Mouse (Mus musculus): Measurements from ENCODE around the gene Olfr876. TPM values are rescaled to one million over a fixed set of nuclear protein-coding genes. Genes with fewer than 3 reads are reported as not detected.
"Not testable (repeated sequence)": the region's sequence is repeated elsewhere in the genome, so short reads cannot be mapped to it uniquely, and the experiment has no call there.

Olfr876 gene
- not detected in 2 replicates for polyA plus RNA-seq (2014; fragmentation: Nextera tagmentation; extraction: Ambion mirVana)

- ATAC-seq (replicated peaks; ENCODE audit: insufficient number of reproducible peaks, low FRiP score, low TSS enrichment) = no peak
- H3K27ac ChIP-seq (ENCODE audit: low read depth, low read length) = no peak within 1 kb of the TSS
- H3K4me3 ChIP-seq (ENCODE audit: low read depth, low read length) = no peak within 1 kb of the TSS
- H3K9ac ChIP-seq (ENCODE audit: low read depth, low read length) = no peak within 1 kb of the TSS
- H3K36me3 ChIP-seq (ENCODE audit: control insufficient read depth, insufficient read depth, low read length) = no peaks in the 10 kb centered on the region
- H3K27me3 ChIP-seq (ENCODE audit: control insufficient read depth, insufficient read depth, low read length) = no peaks in the 10 kb centered on the region
- no peak within 1 kb of the TSS for H3K4me2 ChIP-seq
- no peaks in the 10 kb centered on the region for H3K4me1 ChIP-seq (ENCODE audit: control insufficient read depth, insufficient read depth, low read length)
- no peaks in the 10 kb centered on the region for H3K9me3 ChIP-seq (replicated peaks; ENCODE audit: control insufficient read depth, low read length)
Observed at GRCm38 (mm10) chr9:37802731-37803130, at the start of gene Olfr876. Gene Olfr876, plus strand, starts transcription at chr9:37803031.

GRCm38 (mm10) chr9:37761728-37762127, 41.1 kb upstream of the Olfr876 start:
- Histone ChIP-seq H3K27me3 (ENCODE audit: control insufficient read depth, insufficient read depth, low read length) (no peaks in the 10 kb centered on the region), H3K4me2 (no peak overlapping the region), H3K36me3 (ENCODE audit: control insufficient read depth, insufficient read depth, low read length) (no peaks in the 10 kb centered on the region), H3K9ac (ENCODE audit: low read depth, low read length) (no peak overlapping the region), H3K9me3 (replicated peaks; ENCODE audit: control insufficient read depth, low read length) (no peaks in the 10 kb centered on the region), H3K4me3 (ENCODE audit: low read depth, low read length) (no peak overlapping the region), H3K4me1 (ENCODE audit: control insufficient read depth, insufficient read depth, low read length) (no peaks in the 10 kb centered on the region), H3K27ac (ENCODE audit: low read depth, low read length) (no peak overlapping the region)
- no peak for ATAC-seq (replicated peaks; ENCODE audit: insufficient number of reproducible peaks, low FRiP score, low TSS enrichment)
- WGBS (ENCODE audit: insufficient replicate concordance) = 74% methylated on average over 2 of the region's 2 CpGs

DNA sequence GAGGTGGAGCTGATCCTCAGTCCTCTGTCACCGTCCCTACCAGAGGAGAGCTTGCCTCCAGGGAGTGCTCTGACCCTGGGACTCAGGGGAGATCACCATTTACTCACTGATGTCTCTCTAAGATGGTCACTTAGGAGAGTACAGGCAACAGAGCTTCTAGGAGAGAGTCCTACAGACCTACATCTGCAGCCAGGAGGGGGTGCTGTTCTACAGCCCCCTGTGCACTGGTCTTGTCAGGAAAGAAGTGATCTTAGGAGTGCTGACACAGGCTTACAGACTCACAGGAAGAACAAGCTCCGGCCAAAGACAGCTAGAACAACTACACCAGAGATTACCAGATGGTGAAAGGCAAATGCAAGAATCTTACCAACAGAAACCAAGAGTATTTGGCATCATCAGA, 40.3 kb upstream of the Olfr876 start:
- no peak for ATAC-seq (replicated peaks; ENCODE audit: insufficient number of reproducible peaks, low FRiP score, low TSS enrichment)
- 34% methylated on average over 2 of the region's 2 CpGs for WGBS (ENCODE audit: insufficient replicate concordance)

DNA sequence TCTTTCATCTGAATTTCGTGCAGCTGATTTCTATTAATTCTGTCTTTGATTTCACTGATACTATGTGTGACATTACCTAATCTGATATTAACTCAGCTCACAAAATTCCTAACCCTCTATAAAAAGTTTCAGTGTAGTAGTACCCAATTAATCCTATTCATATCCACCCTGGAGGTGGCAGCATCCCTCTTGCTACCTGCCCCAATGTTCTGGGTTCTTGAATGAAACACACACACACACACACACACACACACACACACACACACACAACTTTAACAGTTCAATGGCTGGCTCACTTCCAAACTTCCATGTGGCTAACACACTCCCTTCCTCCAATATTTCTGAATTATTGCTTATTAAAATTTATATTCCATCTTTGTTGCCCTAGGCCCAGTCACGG, 32.2 kb upstream of the Olfr876 start:
- H3K9ac ChIP-seq (ENCODE audit: low read depth, low read length) = no peak overlapping the region
- H3K27ac ChIP-seq (ENCODE audit: low read depth, low read length) = no peak overlapping the region
- no peaks in the 10 kb centered on the region for H3K4me1 ChIP-seq (ENCODE audit: control insufficient read depth, insufficient read depth, low read length)
- H3K4me3 ChIP-seq (ENCODE audit: low read depth, low read length) = no peak overlapping the region
- ATAC-seq (replicated peaks; ENCODE audit: insufficient number of reproducible peaks, low FRiP score, low TSS enrichment) = no peak
- no peaks in the 10 kb centered on the region for H3K9me3 ChIP-seq (replicated peaks; ENCODE audit: control insufficient read depth, low read length)
- no peaks in the 10 kb centered on the region for H3K36me3 ChIP-seq (ENCODE audit: control insufficient read depth, insufficient read depth, low read length)
- WGBS (ENCODE audit: insufficient replicate concordance) = 61% methylated on average over 2 of the region's 2 CpGs
- no peak overlapping the region for H3K4me2 ChIP-seq
- no peaks in the 10 kb centered on the region for H3K27me3 ChIP-seq (ENCODE audit: control insufficient read depth, insufficient read depth, low read length)

More for the DNA sequence above, 40.3 kb upstream of the Olfr876 start:
- H3K36me3 ChIP-seq (ENCODE audit: control insufficient read depth, insufficient read depth, low read length) = no peaks in the 10 kb centered on the region
- H3K4me3 ChIP-seq (ENCODE audit: low read depth, low read length) = no peak overlapping the region
- H3K9ac ChIP-seq (ENCODE audit: low read depth, low read length) = no peak overlapping the region
- no peak overlapping the region for H3K27ac ChIP-seq (ENCODE audit: low read depth, low read length)
- no peak overlapping the region for H3K4me2 ChIP-seq
- no peaks in the 10 kb centered on the region for H3K4me1 ChIP-seq (ENCODE audit: control insufficient read depth, insufficient read depth, low read length)
- no peaks in the 10 kb centered on the region for H3K27me3 ChIP-seq (ENCODE audit: control insufficient read depth, insufficient read depth, low read length)
- H3K9me3 ChIP-seq (replicated peaks; ENCODE audit: control insufficient read depth, low read length) = no peaks in the 10 kb centered on the region

DNA sequence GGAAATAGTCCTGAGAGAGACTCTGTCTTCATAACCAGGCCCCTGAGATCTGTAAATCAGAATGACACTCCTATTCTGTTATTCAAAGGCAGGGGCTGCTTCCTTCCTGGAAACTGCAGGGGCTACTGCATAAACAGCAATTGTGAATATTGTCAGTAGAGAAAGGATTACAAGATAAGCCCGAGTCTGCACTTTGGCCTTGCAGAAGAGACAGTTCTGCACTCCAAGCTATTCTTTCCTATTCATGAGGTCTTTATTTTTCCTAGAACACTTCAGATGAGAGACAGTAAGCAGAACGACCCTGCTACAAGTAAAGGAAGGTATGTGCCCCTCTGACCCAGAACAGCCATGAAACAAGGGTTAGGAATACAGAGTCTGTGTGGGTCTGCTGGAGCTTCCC, 31.1 kb upstream of the Olfr876 start, which contains the start of gene Olfr875:
TSS of gene Olfr875 (plus strand) at position 99 of the 400 bp plus-strand sequence.
- H3K9me3 ChIP-seq (replicated peaks; ENCODE audit: control insufficient read depth, low read length) = no peaks in the 10 kb centered on the region
- H3K27ac ChIP-seq (ENCODE audit: low read depth, low read length) = no peak within 1 kb of the TSS
- no peak within 1 kb of the TSS for H3K4me3 ChIP-seq (ENCODE audit: low read depth, low read length)
- no peaks in the 10 kb centered on the region for H3K27me3 ChIP-seq (ENCODE audit: control insufficient read depth, insufficient read depth, low read length)
- H3K4me2 ChIP-seq = no peak within 1 kb of the TSS
- no peak within 1 kb of the TSS for H3K9ac ChIP-seq (ENCODE audit: low read depth, low read length)
- no peaks in the 10 kb centered on the region for H3K4me1 ChIP-seq (ENCODE audit: control insufficient read depth, insufficient read depth, low read length)
- ATAC-seq (replicated peaks; ENCODE audit: insufficient number of reproducible peaks, low FRiP score, low TSS enrichment) = peak; percentile 46; the same call in 1 of the 2 replicates
- WGBS (ENCODE audit: insufficient replicate concordance) = 30% methylated on average over 2 of the region's 2 CpGs
- no peaks in the 10 kb centered on the region for H3K36me3 ChIP-seq (ENCODE audit: control insufficient read depth, insufficient read depth, low read length)

DNA sequence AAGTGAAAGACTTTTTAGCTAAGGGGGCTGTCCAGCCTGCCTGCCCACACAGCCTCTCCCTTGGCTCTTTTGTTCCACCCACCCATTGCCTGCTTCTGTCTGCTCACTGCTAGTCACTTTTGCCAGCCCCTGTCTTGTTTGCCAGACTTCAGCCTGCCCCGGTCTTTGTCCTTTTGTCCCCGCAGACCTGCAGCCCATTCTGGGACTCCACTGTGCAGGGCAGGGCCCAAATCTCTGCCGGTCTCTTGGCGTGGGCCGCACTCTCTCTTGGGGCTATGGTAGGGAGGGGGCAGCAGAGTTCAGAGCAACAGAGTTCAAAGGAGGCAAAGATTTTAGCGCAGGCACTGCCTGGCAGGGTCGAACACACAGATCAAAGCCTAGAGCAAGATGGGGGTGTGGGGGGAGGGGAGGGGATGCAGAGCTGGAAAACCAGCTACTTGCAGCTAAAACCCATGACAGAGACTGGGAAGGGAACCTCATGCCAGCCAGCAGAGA, 20.0 kb upstream of the Olfr876 start:
- no peaks in the 10 kb centered on the region for H3K36me3 ChIP-seq (ENCODE audit: control insufficient read depth, insufficient read depth, low read length)
- peaks cover 4% of the 10 kb centered on the region for H3K4me1 ChIP-seq (ENCODE audit: control insufficient read depth, insufficient read depth, low read length)
- no peaks in the 10 kb centered on the region for H3K27me3 ChIP-seq (ENCODE audit: control insufficient read depth, insufficient read depth, low read length)
- H3K9me3 ChIP-seq (replicated peaks; ENCODE audit: control insufficient read depth, low read length) = no peaks in the 10 kb centered on the region
- WGBS (ENCODE audit: insufficient replicate concordance) = 5% methylated on average over 7 of the region's 7 CpGs
- peak overlapping the region; percentile 29; the same call in 1 of the 2 replicates for H3K27ac ChIP-seq (ENCODE audit: low read depth, low read length)
- H3K4me3 ChIP-seq (ENCODE audit: low read depth, low read length) = peak overlapping the region; percentile 25
- peak overlapping the region; percentile 59 for H3K4me2 ChIP-seq
- ATAC-seq (replicated peaks; ENCODE audit: insufficient number of reproducible peaks, low FRiP score, low TSS enrichment) = peak; percentile 80
- H3K9ac ChIP-seq (ENCODE audit: low read depth, low read length) = peak overlapping the region; percentile 69

DNA sequence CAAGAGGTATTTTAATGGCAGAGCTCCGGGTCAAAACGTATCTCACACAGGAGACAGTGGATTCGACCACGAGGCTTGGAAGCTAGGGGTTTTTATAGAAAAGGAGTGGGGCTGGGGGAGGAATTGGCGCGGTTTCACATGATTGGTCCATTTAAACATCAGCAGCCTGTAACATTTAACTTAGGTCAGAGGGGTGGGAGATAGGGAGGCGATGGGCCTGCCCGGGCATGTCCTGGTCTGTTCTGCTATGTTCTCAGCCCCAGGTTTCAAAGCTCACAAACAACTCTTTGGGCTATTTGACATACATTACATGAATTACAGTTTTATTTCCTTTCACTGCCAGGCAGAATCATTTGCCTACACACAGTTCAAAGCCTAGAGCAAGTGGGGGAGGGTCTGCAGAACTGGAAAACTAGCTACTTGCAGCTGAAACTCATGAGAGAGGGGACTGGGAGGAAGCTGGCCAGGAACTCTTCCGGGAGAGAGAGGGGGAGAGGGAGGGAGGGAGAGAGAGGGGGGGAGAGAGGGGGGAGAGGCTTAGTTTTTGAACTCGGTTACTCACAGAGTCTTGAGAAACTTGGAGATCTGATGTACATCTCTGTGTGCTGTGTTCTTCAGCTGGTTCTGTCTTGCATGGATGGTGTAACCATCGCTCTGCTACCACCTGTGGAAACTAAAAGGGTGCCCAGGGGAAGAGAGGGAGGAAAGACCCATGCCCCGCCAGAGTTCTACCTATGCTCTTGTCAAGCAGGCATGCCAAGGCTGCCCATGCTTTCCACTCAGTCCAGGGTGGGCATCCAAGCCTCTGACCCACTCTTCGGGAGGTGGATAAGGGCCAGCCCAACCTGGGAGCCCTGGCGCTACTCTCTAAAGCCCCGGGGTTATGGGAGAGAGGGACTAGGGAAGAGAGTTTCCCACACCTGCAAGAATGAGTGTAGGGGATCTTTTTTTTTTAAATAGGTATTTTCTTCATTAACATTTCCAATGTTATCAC, 19.1 kb upstream of the Olfr876 start:
- not testable (repeated sequence) for H3K9me3 ChIP-seq (replicated peaks; ENCODE audit: control insufficient read depth, low read length); H3K27ac ChIP-seq (ENCODE audit: low read depth, low read length); H3K36me3 ChIP-seq (ENCODE audit: control insufficient read depth, insufficient read depth, low read length); H3K4me1 ChIP-seq (ENCODE audit: control insufficient read depth, insufficient read depth, low read length); H3K9ac ChIP-seq (ENCODE audit: low read depth, low read length); H3K4me3 ChIP-seq (ENCODE audit: low read depth, low read length); H3K27me3 ChIP-seq (ENCODE audit: control insufficient read depth, insufficient read depth, low read length)
- WGBS (ENCODE audit: insufficient replicate concordance) = 57% methylated on average over 11 of the region's 15 CpGs
- peak overlapping the region; percentile 59; the same call in 1 of the 2 replicates for H3K4me2 ChIP-seq
- 0 out of 2 replicates have a peak, but pooled peaks have one; percentile 10 for ATAC-seq (replicated peaks; ENCODE audit: insufficient number of reproducible peaks, low FRiP score, low TSS enrichment)

DNA sequence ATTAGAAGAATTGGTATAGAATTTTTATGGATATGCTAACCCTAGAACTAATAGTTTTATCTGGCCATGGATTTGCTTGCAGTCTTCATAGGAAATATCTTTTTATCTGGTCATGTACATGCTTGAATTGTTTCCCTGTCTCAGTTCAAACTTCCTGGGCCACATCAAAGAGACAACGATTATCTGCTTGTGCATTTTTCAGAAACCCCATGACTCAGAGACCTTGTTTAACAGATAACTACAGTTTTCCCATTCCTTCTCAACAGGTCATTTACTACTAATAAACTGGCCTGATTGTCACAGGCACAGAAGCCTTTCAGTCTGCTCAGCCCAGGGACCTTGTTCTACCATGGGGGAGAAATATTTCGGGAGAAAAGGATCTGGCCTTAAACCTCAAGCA, 16.4 kb upstream of the Olfr876 start:
- H3K4me1 ChIP-seq (ENCODE audit: control insufficient read depth, insufficient read depth, low read length) = peaks cover 4% of the 10 kb centered on the region
- no peaks in the 10 kb centered on the region for H3K36me3 ChIP-seq (ENCODE audit: control insufficient read depth, insufficient read depth, low read length)
- H3K27me3 ChIP-seq (ENCODE audit: control insufficient read depth, insufficient read depth, low read length) = no peaks in the 10 kb centered on the region
- H3K4me2 ChIP-seq = no peak overlapping the region
- H3K9me3 ChIP-seq (replicated peaks; ENCODE audit: control insufficient read depth, low read length) = no peaks in the 10 kb centered on the region
- 48% methylated on average over 2 of the region's 2 CpGs for WGBS (ENCODE audit: insufficient replicate concordance)
- H3K4me3 ChIP-seq (ENCODE audit: low read depth, low read length) = no peak overlapping the region
- no peak overlapping the region for H3K27ac ChIP-seq (ENCODE audit: low read depth, low read length)
- H3K9ac ChIP-seq (ENCODE audit: low read depth, low read length) = no peak overlapping the region
- ATAC-seq (replicated peaks; ENCODE audit: insufficient number of reproducible peaks, low FRiP score, low TSS enrichment) = no peak
